Mouse (Mus musculus): ENCODE results near the gene Crcp.

Gene Crcp

GRCm38 (mm10) chr5:130097837-130098236 lies 68.7 kb downstream of the Crcp start:
- no peak for DNase-seq

GRCm38 (mm10) chr5:130101724-130102123 lies 72.6 kb downstream of the Crcp start:
- DNase-seq: no peak

GRCm38 (mm10) chr5:130109348-130109747 lies 80.3 kb downstream of the Crcp start:
- DNase-seq: no peak

Measured in kidney, postnatal 14 days (tissue).